Mouse (Mus musculus): ENCODE data around the gene Lmo3.

GRCm38 (mm10) chr6:138482834-138483233 lies 98.9 kb downstream of the Lmo3 start:
- TF ChIP-seq CTCF (conservative IDR thresholded peaks at IDR 0.05; ENCODE audit: low read length) (no peak), NANOG (IDR thresholded peaks at IDR 0.05; ENCODE audit: borderline replicate concordance, low read length) (no peak), POU5F1 (IDR thresholded peaks at IDR 0.05; ENCODE audit: borderline replicate concordance, low read length) (no peak)

All from E14TG2a.4 (cell line).